Mouse (Mus musculus) brain, embryonic 14.5 days (tissue): ENCODE results near the gene Dusp7.

Source experiments
- CTCF ChIP-seq: fragments of 200-500 bp; IDR thresholded peaks from 2 replicates; pipeline ENCODE4 v1.5.1; 2012; ENCODE audit warnings: inconsistent platforms, mild to moderate bottlenecking, moderate library complexity, borderline replicate concordance; ENCODE audit not compliant: insufficient read depth, insufficient read length; ENCODE audit errors: extremely low read depth
- POLR2A ChIP-seq: fragments of 200-500 bp; IDR thresholded peaks from 2 replicates; pipeline ENCODE4 v1.6.1; 2012; ENCODE audit warnings: mild to moderate bottlenecking, inconsistent platforms, borderline replicate concordance; ENCODE audit not compliant: poor library complexity, insufficient read depth, insufficient read length, severe bottlenecking; ENCODE audit errors: extremely low read depth

DNA sequence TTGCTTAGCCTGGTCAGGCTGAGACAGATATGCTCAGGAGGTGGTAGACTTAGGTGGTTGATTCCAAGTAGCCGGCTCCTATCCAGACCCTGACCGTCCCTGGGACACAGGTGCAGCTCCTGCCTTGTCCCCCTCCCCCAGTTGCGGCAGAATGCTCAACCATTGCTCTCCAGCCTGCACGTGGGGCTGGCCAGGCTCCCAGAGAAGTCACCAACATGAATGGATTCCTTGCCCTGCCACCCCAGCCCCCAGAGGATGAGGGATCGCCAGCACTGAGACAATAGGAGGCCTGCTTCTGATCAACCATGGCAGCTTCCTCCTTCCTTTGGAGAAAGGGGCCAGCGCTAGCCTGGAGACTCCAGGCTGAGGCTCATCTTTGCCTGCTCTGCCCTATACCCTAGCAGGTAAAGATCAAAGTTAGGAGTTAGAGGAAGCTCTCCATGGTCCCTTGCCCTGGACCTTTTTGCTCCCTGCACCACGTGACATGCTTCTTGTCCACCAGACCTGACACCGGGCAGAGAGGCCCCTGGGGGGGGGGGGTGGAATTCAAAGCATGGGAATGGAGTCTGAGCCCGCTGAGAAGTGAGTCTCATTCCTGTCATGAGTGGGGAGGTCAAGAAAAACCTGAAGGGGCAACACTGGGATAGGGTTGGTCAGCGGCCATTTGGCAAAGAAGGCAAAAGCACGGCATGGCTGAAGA lies 24.5 kb downstream of the Dusp7 start:
- TF ChIP-seq CTCF (no peak), POLR2A (no peak)
